Mouse (Mus musculus): ENCODE data around the gene Sez6l2. TPM values are rescaled to one million over a fixed set of nuclear protein-coding genes. Genes with fewer than 3 reads are reported as not detected.
"Not testable (repeated sequence)": the region's sequence is repeated elsewhere in the genome, so short reads cannot be mapped to it uniquely, and the experiment has no call there.

Gene Sez6l2
- 10 to 100 TPM; 14.2 to 17.2 TPM for total RNA-seq (2021)
- long read RNA-seq, experiment 1, partial matches to known transcripts: 7 of 12 reads
- long read RNA-seq, experiment 1, other reads (novel, unspliced or antisense): 1 of 12 reads
- long read RNA-seq, experiment 2, partial matches to known transcripts: 6 of 12 reads
- long read RNA-seq, experiment 2, other reads (novel, unspliced or antisense): 2 of 12 reads

DNA sequence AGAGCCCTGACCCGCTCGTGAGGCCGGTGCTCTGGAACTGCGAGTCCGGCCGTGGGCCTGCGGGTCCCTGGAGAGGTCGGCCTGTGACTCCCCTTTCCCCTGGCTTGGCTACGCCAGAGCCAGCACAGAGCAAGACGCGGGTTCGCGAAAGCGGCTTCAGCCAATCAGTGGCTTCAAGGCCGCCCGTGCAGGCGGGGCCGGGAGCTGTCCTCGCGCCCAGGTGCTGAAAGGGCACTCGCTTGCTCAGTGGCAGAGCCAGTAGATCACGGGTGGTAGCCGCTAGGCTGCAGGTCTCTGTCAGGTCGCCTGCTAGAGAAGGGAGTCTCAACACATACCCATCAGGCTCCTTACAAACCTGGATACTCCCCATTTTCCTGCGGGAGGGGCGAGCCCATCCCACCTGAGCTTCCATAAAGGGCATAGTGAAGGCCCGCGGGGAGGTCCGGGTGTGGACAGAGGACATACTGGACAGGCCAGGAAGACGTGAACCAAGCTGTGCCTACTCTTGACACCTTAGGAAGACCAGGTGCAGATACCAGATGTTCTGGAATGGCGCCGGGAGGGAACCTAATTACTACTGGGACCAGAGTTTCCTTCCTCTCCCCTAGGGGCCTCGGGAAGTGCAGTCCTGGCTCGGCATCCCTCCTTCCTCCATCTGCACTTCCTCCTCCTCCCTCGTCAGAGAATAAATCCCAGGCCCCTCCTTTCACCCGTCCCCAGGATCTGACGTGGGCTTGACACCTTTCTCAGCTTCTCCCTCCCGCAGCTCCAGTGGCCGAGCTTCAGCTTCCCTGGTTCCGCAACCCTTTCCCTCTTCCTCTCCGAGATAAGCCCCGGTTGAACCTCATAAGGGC lies at the start of gene Sez6l2:
Gene Sez6l2, plus strand, starts transcription at position 771 of the 854 bp plus-strand sequence.
- peak; percentile 93 to 97 for DNase-seq
- intact Hi-C loops (cut with DNase I): loop anchor here (2.0 to 5.0 kb wide), 2 partner anchors 27 to 123 kb away; partner anchors contain the start of gene Cdiptos

GRCm38 (mm10) chr7:126905590-126905989 lies 44.8 kb upstream of the Sez6l2 start:
- intact Hi-C loops (cut with DNase I): no loop called here

GRCm38 (mm10) chr7:126914844-126915243 lies 35.5 kb upstream of the Sez6l2 start:
- DNase-seq: no peak
- intact Hi-C loops (cut with DNase I): no loop called here

More at GRCm38 (mm10) chr7:126905590-126905989, 44.8 kb upstream of the Sez6l2 start:
- no peak for DNase-seq

GRCm38 (mm10) chr7:126918356-126918755 lies 32.0 kb upstream of the Sez6l2 start:
- intact Hi-C loops (cut with DNase I); DNase-seq: not testable (repeated sequence)

- no peak for DNase-seq
- intact Hi-C loops (cut with DNase I): loop anchor here (10.0 kb wide), 1 partner anchor 265 kb away; no protein-coding TSS in a partner anchor
These were observed 30.4 kb upstream of the Sez6l2 start for GRCm38 (mm10) chr7:126919973-126920372.

DNA sequence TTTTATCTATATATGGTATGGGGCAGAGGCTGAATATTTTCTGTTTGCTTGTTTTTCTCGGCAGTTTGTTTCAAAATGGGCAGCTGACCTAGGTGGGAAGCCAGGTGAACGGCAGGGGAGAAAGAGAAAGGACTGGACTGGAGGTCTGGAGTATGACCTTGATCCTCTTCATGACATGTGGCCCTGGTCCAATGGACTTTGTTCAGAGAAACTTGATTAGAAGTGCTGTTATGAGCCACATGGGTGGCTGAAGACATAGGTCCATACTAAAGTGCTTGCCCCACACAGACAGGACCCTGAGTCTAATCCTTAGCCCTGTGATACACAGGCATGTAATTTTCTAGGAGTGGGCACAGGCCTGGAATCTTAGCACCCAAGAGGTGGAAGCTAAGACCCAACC lies 28.8 kb upstream of the Sez6l2 start:
- no peak for DNase-seq
- intact Hi-C loops (cut with DNase I): loop anchor here (10.0 kb wide), 1 partner anchor 263 kb away; no protein-coding TSS in a partner anchor

GRCm38 (mm10) chr7:126922624-126923060 lies 27.7 kb upstream of the Sez6l2 start, which contains the start of gene Tmem219:
Tmem219 (minus strand) TSS chr7:126922917.
- intact Hi-C loops (cut with DNase I): loop anchor here (10.0 kb wide), 1 partner anchor 262 kb away; no protein-coding TSS in a partner anchor
- DNase-seq: peak; percentile 60 to 66

DNA sequence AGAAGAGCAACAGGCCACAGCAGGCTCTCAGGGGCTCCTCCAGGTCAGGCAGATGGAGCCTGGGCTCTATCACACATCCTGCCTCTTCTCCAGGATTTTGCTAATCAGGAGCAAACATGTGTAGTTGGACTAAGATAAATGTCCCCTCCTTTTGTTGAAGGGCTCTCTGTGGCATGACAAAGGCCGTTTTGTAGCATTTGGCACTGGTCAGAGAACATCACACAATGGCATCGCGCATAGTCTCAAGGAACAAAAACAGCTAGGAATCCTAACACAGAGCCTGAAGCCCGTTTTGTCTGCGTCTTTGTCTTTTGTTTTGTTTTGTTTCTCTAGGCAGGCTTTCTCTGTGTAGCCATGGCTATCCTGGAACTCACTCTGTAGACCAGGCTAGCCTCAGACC lies 26.4 kb upstream of the Sez6l2 start:
- no peak for DNase-seq
- intact Hi-C loops (cut with DNase I): loop anchor here (10.0 kb wide), 1 partner anchor 261 kb away; no protein-coding TSS in a partner anchor

GRCm38 (mm10) chr7:126926299-126926698 lies 24.1 kb upstream of the Sez6l2 start:
- DNase-seq: no peak
- intact Hi-C loops (cut with DNase I): loop anchor here (10.0 kb wide), 1 partner anchor 259 kb away; no protein-coding TSS in a partner anchor

- intact Hi-C loops (cut with DNase I): loop anchor here (10.0 kb wide), 1 partner anchor 256 kb away; no protein-coding TSS in a partner anchor
- DNase-seq: peak; percentile 97
These were observed 21.9 kb upstream of the Sez6l2 start, which contains the start of gene Kctd13 for GRCm38 (mm10) chr7:126928384-126929037. Kctd13 (plus strand) TSS chr7:126928879.

DNA sequence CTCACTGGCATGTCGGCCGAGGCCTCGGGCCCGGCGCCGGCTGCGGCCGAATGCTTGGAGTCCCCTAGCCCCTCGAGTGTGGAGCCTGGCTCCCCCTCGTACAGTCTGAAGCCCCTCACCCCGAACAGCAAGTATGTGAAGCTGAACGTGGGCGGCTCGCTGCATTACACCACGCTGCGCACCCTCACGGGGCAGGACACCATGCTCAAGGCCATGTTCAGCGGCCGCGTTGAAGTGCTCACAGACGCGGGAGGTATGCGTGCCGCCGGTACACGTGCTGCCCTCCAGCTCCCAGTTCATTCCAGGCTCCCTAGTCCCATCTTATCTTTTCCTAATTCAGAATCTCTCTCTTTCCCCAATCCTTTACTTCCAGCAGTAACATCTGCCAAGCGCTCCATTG lies 21.3 kb upstream of the Sez6l2 start:
- intact Hi-C loops (cut with DNase I): loop anchor here (10.0 kb wide), 1 partner anchor 256 kb away; no protein-coding TSS in a partner anchor
- DNase-seq: no peak

DNA sequence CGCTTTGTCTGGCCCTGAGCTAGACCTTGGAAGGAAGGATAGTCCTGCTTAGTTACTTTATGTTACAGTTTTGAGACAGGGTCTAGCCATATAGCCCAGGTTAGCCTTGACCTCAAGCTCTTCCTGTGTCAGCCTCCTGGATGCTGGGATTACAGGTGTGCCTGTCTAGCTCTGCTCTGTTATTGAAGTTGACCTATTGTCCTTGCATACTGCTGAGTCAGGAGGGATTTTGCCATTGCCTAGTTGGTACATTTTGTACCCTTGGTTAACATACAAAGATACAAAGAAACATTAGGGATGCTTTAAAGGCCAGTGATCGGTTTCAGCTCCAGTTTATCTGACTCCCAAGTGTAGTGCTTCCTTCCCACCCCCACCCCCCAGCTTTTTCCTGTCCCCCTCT lies 17.7 kb upstream of the Sez6l2 start:
- DNase-seq: no peak
- intact Hi-C loops (cut with DNase I): loop anchor here (5.0 kb wide), 1 partner anchor 35 kb away; no protein-coding TSS in a partner anchor

- no peak for DNase-seq
- intact Hi-C loops (cut with DNase I): no loop called here
These were observed 9.2 kb upstream of the Sez6l2 start for GRCm38 (mm10) chr7:126941171-126941570.

DNA sequence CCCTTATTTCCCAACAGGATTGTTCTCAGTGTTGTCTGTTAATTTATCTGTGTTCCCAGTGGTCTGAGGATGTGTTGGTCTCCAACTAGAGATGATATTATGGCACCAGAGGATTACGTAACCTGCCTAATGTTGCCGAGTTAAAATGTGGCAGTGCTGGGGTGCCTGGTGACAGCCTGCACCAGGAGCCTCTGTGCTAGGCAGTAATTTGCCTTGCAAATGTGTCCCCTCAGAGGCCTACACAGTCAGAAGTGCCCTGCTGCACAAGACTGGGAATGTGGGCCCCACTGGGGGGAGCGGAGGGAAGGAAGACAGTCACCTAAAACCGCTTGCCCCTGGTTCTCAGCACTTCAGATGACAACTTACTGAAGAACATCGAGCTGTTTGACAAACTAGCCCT lies 8.6 kb upstream of the Sez6l2 start:
- intact Hi-C loops (cut with DNase I): no loop called here
- DNase-seq: no peak

GRCm38 (mm10) chr7:126946530-126946929 lies 3.8 kb upstream of the Sez6l2 start:
- DNase-seq: peak; percentile 44 to 59
- intact Hi-C loops (cut with DNase I): loop anchor here (2.0 to 5.0 kb wide), 2 partner anchors 119 to 158 kb away; no protein-coding TSS in a partner anchor

GRCm38 (mm10) chr7:126948626-126949025 lies 1.7 kb upstream of the Sez6l2 start:
- DNase-seq: no peak
- intact Hi-C loops (cut with DNase I): loop anchor here (5.0 kb wide), 1 partner anchor 121 kb away; no protein-coding TSS in a partner anchor

DNA sequence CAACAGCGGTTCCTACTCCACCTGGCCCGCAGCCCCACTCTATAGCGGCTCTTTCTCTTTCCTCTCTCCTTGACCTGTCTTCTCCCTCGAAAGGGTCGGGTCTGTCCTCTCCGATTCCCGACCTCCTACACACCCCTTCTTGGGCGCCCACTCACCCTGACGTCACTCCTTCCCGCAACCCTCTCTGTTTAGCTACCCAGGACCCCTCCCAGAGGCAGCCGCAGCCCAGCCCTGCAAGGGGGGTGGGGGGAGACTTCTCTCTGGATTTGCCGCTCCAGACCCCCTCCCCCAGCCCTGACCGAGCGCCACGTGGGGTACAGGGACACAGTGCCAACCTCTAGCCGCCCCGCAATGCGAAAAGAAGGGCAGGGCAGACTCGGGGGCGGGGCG lies 965 bp upstream of the Sez6l2 start, which contains the start of gene Asphd1:
Gene Asphd1, minus strand, starts transcription at position 180 of the 390 bp plus-strand sequence.
- no peak for DNase-seq
- intact Hi-C loops (cut with DNase I): loop anchor here (5.0 kb wide), 1 partner anchor 122 kb away; no protein-coding TSS in a partner anchor

DNA sequence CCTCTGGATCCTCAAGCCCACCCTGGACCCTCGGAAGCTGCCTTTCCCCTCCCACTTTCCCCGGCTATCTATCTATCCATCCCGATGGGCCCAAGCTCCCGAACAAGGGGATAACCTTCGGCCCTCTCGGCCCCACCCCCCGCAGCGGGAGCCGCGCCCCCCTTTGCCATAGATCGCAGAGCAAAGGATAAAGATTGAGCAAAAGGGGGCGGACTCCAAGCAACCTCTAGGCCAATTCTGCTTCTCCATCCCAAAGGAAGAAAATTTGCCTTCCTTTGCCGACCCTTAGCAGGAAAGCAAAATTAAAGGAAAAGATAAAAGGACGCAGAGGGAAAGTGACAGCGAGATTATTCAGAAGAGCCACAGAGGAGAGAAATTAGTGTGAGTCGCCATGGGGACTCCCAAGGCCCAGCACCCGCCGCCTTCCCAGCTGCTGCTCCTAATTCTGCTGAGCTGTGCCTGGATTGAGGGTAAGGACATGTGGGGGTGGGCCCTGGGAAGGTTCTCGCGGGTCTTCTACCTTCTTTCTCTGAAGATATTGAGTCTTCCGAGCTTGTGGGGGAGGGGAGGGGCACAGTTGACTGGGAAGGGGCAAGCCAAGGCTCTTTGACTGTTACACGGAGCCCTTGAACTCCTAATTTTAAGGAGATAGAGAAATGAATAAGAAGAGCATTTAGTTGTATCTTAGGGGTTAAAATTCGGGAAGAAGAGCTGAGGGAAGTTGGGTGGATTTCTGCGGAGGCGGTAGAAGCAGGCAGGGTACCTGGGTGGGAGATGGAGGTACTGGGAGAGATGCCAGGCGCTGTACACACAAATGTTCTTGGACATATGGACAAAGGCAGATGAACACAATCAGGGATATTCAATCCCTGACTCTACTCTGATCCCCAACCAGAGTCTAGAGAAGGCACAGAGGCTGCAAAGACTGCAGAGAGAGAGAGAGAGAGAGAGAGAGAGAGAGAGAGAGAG lies 568 bp downstream of the Sez6l2 start:
- intact Hi-C loops (cut with DNase I): loop anchor here (2.0 kb wide), 1 partner anchor 26 kb away; the partner anchor contains the start of gene Cdiptos
- DNase-seq: no peak

DNA sequence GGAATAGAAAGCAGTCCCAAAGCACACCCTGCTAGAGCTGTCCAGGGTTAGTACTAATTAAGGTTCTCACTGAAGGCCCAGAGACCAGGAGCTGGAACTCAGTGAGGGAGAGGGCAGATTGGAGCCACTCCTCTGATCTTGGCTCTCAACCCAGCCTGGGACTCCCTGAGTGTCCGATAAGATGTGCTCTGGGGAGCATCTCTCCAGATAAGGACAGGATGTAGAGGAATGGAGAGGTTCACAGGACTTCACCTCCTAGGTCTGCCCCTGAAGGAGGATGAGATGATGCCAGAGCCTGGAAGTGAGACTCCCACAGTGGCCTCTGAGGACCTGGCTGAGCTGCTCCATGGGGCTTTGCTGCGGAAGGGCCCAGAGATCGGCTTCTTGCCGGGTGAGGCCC lies 1.4 kb downstream of the Sez6l2 start:
- DNase-seq: no peak
- intact Hi-C loops (cut with DNase I): loop anchor here (2.0 kb wide), 1 partner anchor 25 kb away; the partner anchor contains the start of gene Cdiptos

Data from heart, postnatal 14 days (tissue).